ENCODE assay signal across 28 mouse cellular contexts in the genomic region with DNA sequence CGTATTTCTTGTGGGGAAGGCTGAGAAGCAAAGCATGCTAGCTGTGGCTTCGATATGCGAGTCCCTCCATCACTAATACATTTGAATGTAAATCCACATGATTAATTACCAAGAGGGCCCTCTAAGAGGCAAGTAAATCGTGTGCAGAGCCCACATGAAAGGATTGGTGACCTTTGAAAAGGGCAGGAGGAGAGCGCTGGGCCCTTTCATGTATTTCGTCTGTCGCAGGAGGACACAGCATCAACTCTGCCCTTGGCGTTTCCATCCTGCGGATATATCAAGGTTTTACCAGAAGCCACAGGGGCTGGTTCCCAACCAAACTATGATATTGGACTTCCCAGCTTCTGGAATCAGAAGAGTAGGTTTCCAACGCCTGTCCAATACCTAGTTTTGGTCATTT.
"Had no signal": no experiment of that assay in that cellular context is flagged by ENCODE, and none has a peak within 500 bp of the region (broad histone marks: within the 10 kb centered on the region; RNA-seq: fewer than 3 reads in every experiment).

No protein-coding gene starts in this region.

- H3K36me3 ChIP-seq: heart, embryonic 13.5 days; heart, embryonic 15.5 days; hindbrain, embryonic 10.5 days; hindbrain, embryonic 12.5 days; intestine, embryonic 15.5 days; limb, embryonic 10.5 days; limb, embryonic 12.5 days; liver, embryonic 13.5 days had no signal

- H3K4me1 ChIP-seq: heart, embryonic 13.5 days; heart, embryonic 15.5 days; hindbrain, embryonic 10.5 days; hindbrain, embryonic 12.5 days; intestine, embryonic 15.5 days; limb, embryonic 10.5 days; limb, embryonic 12.5 days; liver, embryonic 13.5 days had no signal

- ATAC-seq: hindbrain, embryonic 16.5 days; inflammation-experienced regulatory T-cells, adult 6 months; intestine, embryonic 15.5 days; intestine, postnatal 0 days had no signal

- DNase-seq: gastrocnemius, postnatal 14 days; gastrocnemius, postnatal 36 days; heart, adult 11 months; heart, adult 2 months; heart, postnatal 14 days; heart, postnatal 4 days; kidney, adult 18-20 months; kidney, adult 8-10 months; kidney, postnatal 10 days; kidney, postnatal 25 days; kidney, postnatal 4 days; liver; liver, embryonic 13.5 days had no signal

- H3K4me2 ChIP-seq: heart, embryonic 11.5 days; heart, embryonic 13.5 days; heart, embryonic 15.5 days; hindbrain, embryonic 12.5 days; hindbrain, embryonic 14.5 days; intestine, embryonic 15.5 days; limb, embryonic 12.5 days; liver, embryonic 11.5 days; liver, embryonic 13.5 days had no signal

- H3K9me3 ChIP-seq: heart, embryonic 13.5 days; heart, embryonic 15.5 days; hindbrain, embryonic 10.5 days; hindbrain, embryonic 12.5 days; intestine, embryonic 15.5 days; limb, embryonic 10.5 days; limb, embryonic 12.5 days; liver, embryonic 13.5 days had no signal

- H3K4me3 ChIP-seq: heart, adult 2 months; heart, embryonic 13.5 days; heart, embryonic 15.5 days; hindbrain, embryonic 10.5 days; hindbrain, embryonic 12.5 days; intestine, embryonic 15.5 days; layer of hippocampus, adult 2 months; left cerebral cortex, adult 2 months; limb, embryonic 10.5 days; limb, embryonic 12.5 days; liver, embryonic 13.5 days had no signal

- H3K27me3 ChIP-seq: heart, embryonic 13.5 days; heart, embryonic 15.5 days; hindbrain, embryonic 12.5 days; intestine, embryonic 15.5 days; limb, embryonic 12.5 days; liver, embryonic 13.5 days had no signal

- H3K9ac ChIP-seq: heart, embryonic 13.5 days; heart, embryonic 15.5 days; hindbrain, embryonic 12.5 days; hindbrain, embryonic 14.5 days; intestine, embryonic 15.5 days; limb, embryonic 12.5 days; liver, embryonic 13.5 days had no signal

- H3K27ac ChIP-seq: heart, adult 2 months; heart, embryonic 13.5 days; heart, embryonic 15.5 days; hindbrain, embryonic 10.5 days; hindbrain, embryonic 12.5 days; hindbrain, embryonic 14.5 days; intestine, embryonic 15.5 days; layer of hippocampus, adult 2 months; left cerebral cortex, adult 2 months; limb, embryonic 10.5 days; limb, embryonic 12.5 days; liver, embryonic 13.5 days had no signal
